Mouse (Mus musculus) heart, adult 2 months (tissue): ENCODE results near the gene Dok5.

ENCODE experiments used
- CTCF ChIP-seq: fragments of 200-600 bp; IDR thresholded peaks from 2 replicates; pipeline ENCODE4 v1.8.1; 2022; ENCODE audit warnings: antibody characterized with exemption, mild to moderate bottlenecking, moderate library complexity
- POLR2A ChIP-seq: fragments of 200-500 bp; IDR thresholded peaks from 2 replicates; pipeline ENCODE4 v1.6.1; 2011; ENCODE audit warnings: mild to moderate bottlenecking, low read depth, low read length, control low read depth; ENCODE audit not compliant: insufficient read depth

DNA sequence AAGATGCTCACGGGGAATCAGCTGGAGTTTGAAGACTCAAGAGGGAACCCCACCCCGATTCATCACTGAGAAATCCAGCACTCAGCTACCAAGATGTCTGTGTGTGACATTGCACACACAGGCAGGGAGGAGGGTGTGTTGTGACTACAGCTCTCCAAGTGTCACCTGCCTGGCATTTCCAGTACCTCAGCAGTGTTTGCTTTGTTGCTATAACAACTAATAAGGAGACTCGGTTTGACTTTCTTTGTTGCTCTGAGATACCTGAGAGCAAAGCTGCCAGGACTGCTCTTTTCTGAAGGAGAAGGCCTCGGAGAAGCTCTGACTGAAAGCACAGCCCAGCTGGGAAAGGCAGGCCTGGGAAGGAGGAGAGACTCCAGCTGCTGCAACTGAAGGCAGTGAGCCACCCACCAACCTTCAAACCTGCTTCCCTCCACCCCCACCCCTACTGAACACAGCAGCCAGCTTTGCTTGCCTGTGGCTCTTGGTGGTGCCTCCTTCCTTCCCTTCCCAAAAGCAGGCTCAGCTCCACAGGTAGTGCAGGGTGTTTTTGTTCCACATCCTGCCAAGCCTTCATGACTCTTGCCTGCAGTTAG is 152.7 kb downstream of the Dok5 start:
- TF ChIP-seq CTCF: no peak
- no peak for TF ChIP-seq POLR2A
